Mouse (Mus musculus) 416B (cell line): Measurements from ENCODE around the gene Tas2r113.
"Not testable (repeated sequence)": the region's sequence is repeated elsewhere in the genome, so short reads cannot be mapped to it uniquely, and the experiment has no call there.

Experiments
- DNase-seq: peaks from one replicate; pipeline ENCODE4 v3.0.0; 2011; ENCODE audit warnings: low read depth

Gene Tas2r113

GRCm38 (mm10) chr6:132892711-132893110 is at the start of gene Tas2r113:
Gene Tas2r113, plus strand, starts transcription at chr6:132893011.
- DNase-seq: no peak

- no peak for DNase-seq
These were observed 46.0 kb upstream of the Tas2r113 start, which contains the start of gene Tas2r123 for GRCm38 (mm10) chr6:132846842-132847241. Gene Tas2r123, plus strand, starts transcription at chr6:132847142.

- no peak for DNase-seq
These were observed 37.7 kb upstream of the Tas2r113 start, which contains the start of gene Tas2r116 for GRCm38 (mm10) chr6:132855138-132855537. Gene Tas2r116, plus strand, starts transcription at chr6:132855438.

- DNase-seq: no peak
These were observed 25.1 kb upstream of the Tas2r113 start, which contains the start of gene Tas2r110 for GRCm38 (mm10) chr6:132867708-132868107. Gene Tas2r110, plus strand, starts transcription at chr6:132868008.

- DNase-seq: no peak
These were observed 16.5 kb downstream of the Tas2r113 start, which contains the start of gene Tas2r125 for GRCm38 (mm10) chr6:132909351-132909750. Gene Tas2r125, plus strand, starts transcription at chr6:132909651.

GRCm38 (mm10) chr6:132941376-132941775 is 48.6 kb downstream of the Tas2r113 start:
- DNase-seq: not testable (repeated sequence)
